ENCODE assay signal across 23 mouse cellular contexts in genomic region chr11:98266699-98267402, GRCm38 (mm10).
DNase-seq lines count a peak whose midpoint lies in the region; ATAC-seq and TF ChIP-seq lines count a peak whose summit lies in the region.
"Had no signal": no experiment of that assay in that cellular context is flagged by ENCODE, and none has a peak within 500 bp of the region (broad histone marks: within the 10 kb centered on the region; RNA-seq: fewer than 3 reads in every experiment).

No protein-coding gene starts in this region.

- DNase-seq in cerebellum, adult 9-10 months, result peak; percentile 32
- DNase-seq in cerebellum, adult 18-20 months, result no peak
- DNase-seq in hindbrain, embryonic 10.5 days (ENCODE audit: low spot score), result no peak
- peak; percentile 40 for DNase-seq in midbrain, postnatal 0 days (ENCODE audit: low spot score)
- DNase-seq in right cerebral cortex, postnatal 25 days, result no peak
- DNase-seq: adrenal gland, postnatal 10 days; cerebellum, adult 11-12 months; gastrocnemius, postnatal 10 days; heart, adult 18-20 months; layer of hippocampus, postnatal 36 days; liver, postnatal 0 days; lung, postnatal 10 days; spleen, adult 18-20 months; thymus, adult 18-20 months had no signal

- no peaks in the 10 kb centered on the region for H3K9me3 ChIP-seq in hindbrain, embryonic 13.5 days
- no peaks in the 10 kb centered on the region for H3K9me3 ChIP-seq in hindbrain, embryonic 10.5 days
- no peaks in the 10 kb centered on the region for H3K9me3 ChIP-seq in midbrain, postnatal 0 days (ENCODE audit: low read length)
- no peaks in the 10 kb centered on the region for H3K9me3 ChIP-seq in midbrain, embryonic 15.5 days
- no peaks in the 10 kb centered on the region for H3K9me3 ChIP-seq in hindbrain, embryonic 15.5 days
- H3K9me3 ChIP-seq: embryonic facial prominence, embryonic 12.5 days; neural tube, embryonic 12.5 days had no signal

- peak overlapping the region; percentile 26; the same call in 1 of the 2 replicates for H3K9ac ChIP-seq in hindbrain, embryonic 13.5 days
- no peak overlapping the region for H3K9ac ChIP-seq in midbrain, postnatal 0 days (replicated peaks; ENCODE audit: low read length, poor library complexity, severe bottlenecking)
- H3K9ac ChIP-seq in midbrain, embryonic 15.5 days, result no peak overlapping the region
- H3K9ac ChIP-seq in hindbrain, embryonic 15.5 days, result no peak overlapping the region
- H3K9ac ChIP-seq: embryonic facial prominence, embryonic 12.5 days; liver, postnatal 0 days; neural tube, embryonic 12.5 days had no signal

- H3K4me3 ChIP-seq in hindbrain, embryonic 13.5 days, result no peak overlapping the region
- H3K4me3 ChIP-seq in hindbrain, embryonic 10.5 days, result no peak overlapping the region
- no peak overlapping the region for H3K4me3 ChIP-seq in midbrain, postnatal 0 days (ENCODE audit: low read depth, low read length)
- no peak overlapping the region for H3K4me3 ChIP-seq in midbrain, embryonic 15.5 days
- no peak overlapping the region for H3K4me3 ChIP-seq in hindbrain, embryonic 15.5 days
- H3K4me3 ChIP-seq: embryonic facial prominence, embryonic 12.5 days; erythroblast, embryonic 14.5 days; neural tube, embryonic 12.5 days had no signal

- 36% methylated on average over 6 of the region's 6 CpGs for WGBS in hindbrain, embryonic 13.5 days
- 67% methylated on average over 6 of the region's 6 CpGs for WGBS in hindbrain, embryonic 10.5 days
- 63% methylated on average over 6 of the region's 6 CpGs for WGBS in midbrain, postnatal 0 days
- 67% methylated on average over 6 of the region's 6 CpGs for WGBS in midbrain, embryonic 15.5 days
- 32% methylated on average over 6 of the region's 6 CpGs for WGBS in hindbrain, embryonic 15.5 days

- H3K4me1 ChIP-seq in hindbrain, embryonic 13.5 days (replicated peaks), result peaks cover 22% of the 10 kb centered on the region
- H3K4me1 ChIP-seq in hindbrain, embryonic 10.5 days (replicated peaks), result no peaks in the 10 kb centered on the region
- H3K4me1 ChIP-seq in midbrain, postnatal 0 days (ENCODE audit: insufficient read depth, low read length), result no peaks in the 10 kb centered on the region
- peaks cover 3% of the 10 kb centered on the region; the same call in 1 of the 2 replicates for H3K4me1 ChIP-seq in midbrain, embryonic 15.5 days
- H3K4me1 ChIP-seq in hindbrain, embryonic 15.5 days (replicated peaks), result peaks cover 23% of the 10 kb centered on the region
- H3K4me1 ChIP-seq: embryonic facial prominence, embryonic 12.5 days had no signal

- H3K27me3 ChIP-seq in hindbrain, embryonic 13.5 days, result no peaks in the 10 kb centered on the region
- no peaks in the 10 kb centered on the region for H3K27me3 ChIP-seq in hindbrain, embryonic 10.5 days (ENCODE audit: insufficient read depth, poor library complexity, severe bottlenecking)
- no peaks in the 10 kb centered on the region for H3K27me3 ChIP-seq in midbrain, postnatal 0 days (ENCODE audit: insufficient read depth, low read length)
- no peaks in the 10 kb centered on the region for H3K27me3 ChIP-seq in midbrain, embryonic 15.5 days (replicated peaks)
- H3K27me3 ChIP-seq in hindbrain, embryonic 15.5 days, result no peaks in the 10 kb centered on the region
- H3K27me3 ChIP-seq: embryonic facial prominence, embryonic 12.5 days; neural tube, embryonic 12.5 days; Patski had no signal

- H3K36me3 ChIP-seq in hindbrain, embryonic 13.5 days, result peaks cover 45% of the 10 kb centered on the region
- H3K36me3 ChIP-seq in hindbrain, embryonic 10.5 days, result peaks cover 76% of the 10 kb centered on the region
- peaks cover 34% of the 10 kb centered on the region for H3K36me3 ChIP-seq in midbrain, postnatal 0 days (ENCODE audit: insufficient read depth, low read length)
- H3K36me3 ChIP-seq in midbrain, embryonic 15.5 days (replicated peaks), result peaks cover 19% of the 10 kb centered on the region; the same call in 1 of the 2 replicates
- H3K36me3 ChIP-seq in hindbrain, embryonic 15.5 days, result peaks cover 38% of the 10 kb centered on the region

- H3K4me2 ChIP-seq in hindbrain, embryonic 13.5 days, result no peak overlapping the region
- no peak overlapping the region for H3K4me2 ChIP-seq in midbrain, postnatal 0 days (ENCODE audit: low read depth, low read length, poor library complexity, severe bottlenecking)
- no peak overlapping the region for H3K4me2 ChIP-seq in midbrain, embryonic 15.5 days
- no peak overlapping the region for H3K4me2 ChIP-seq in hindbrain, embryonic 15.5 days
- H3K4me2 ChIP-seq: embryonic facial prominence, embryonic 12.5 days; neural tube, embryonic 12.5 days had no signal

- peak; percentile 32; the same call in 1 of the 2 replicates for ATAC-seq in hindbrain, embryonic 13.5 days (ENCODE audit: low FRiP score)
- no peak for ATAC-seq in midbrain, postnatal 0 days (ENCODE audit: low FRiP score)
- no peak for ATAC-seq in midbrain, embryonic 15.5 days (replicated peaks)
- no peak for ATAC-seq in hindbrain, embryonic 15.5 days (ENCODE audit: low FRiP score, low read depth)
- ATAC-seq: intestine, postnatal 0 days; liver, postnatal 0 days; Patski had no signal

- peak overlapping the region; percentile 76 for H3K27ac ChIP-seq in hindbrain, embryonic 13.5 days
- H3K27ac ChIP-seq in hindbrain, embryonic 10.5 days, result no peak overlapping the region
- H3K27ac ChIP-seq in midbrain, postnatal 0 days (ENCODE audit: low read depth, low read length), result no peak overlapping the region
- H3K27ac ChIP-seq in midbrain, embryonic 15.5 days, result no peak overlapping the region
- peak overlapping the region; percentile 39 for H3K27ac ChIP-seq in hindbrain, embryonic 15.5 days (replicated peaks)
- H3K27ac ChIP-seq: embryonic facial prominence, embryonic 12.5 days; kidney, postnatal 0 days; neural tube, embryonic 12.5 days had no signal

- no peak for TF ChIP-seq CTCF in midbrain, postnatal 0 days (IDR thresholded peaks at IDR 0.05)

Comparison
In these comparisons a context has a peak if more than half of its experiments do, and no peak if none do; other contexts are left out.
1. DNase-seq: peak in cerebellum, adult 9-10 months (single experiment) and midbrain, postnatal 0 days (single experiment); none in cerebellum, adult 18-20 months (0 of 2), hindbrain, embryonic 10.5 days (single experiment) and right cerebral cortex, postnatal 25 days (single experiment).
2. H3K27ac ChIP-seq: peak in hindbrain, embryonic 13.5 days (single experiment) and hindbrain, embryonic 15.5 days (single experiment); none in hindbrain, embryonic 10.5 days (single experiment), midbrain, postnatal 0 days (single experiment) and midbrain, embryonic 15.5 days (single experiment).